Mouse (Mus musculus) layer of hippocampus, adult 2 months (tissue): ENCODE results near the gene Plekho2. TPM values are rescaled to one million over a fixed set of nuclear protein-coding genes. Genes with fewer than 3 reads are reported as not detected.
A peak's percentile ranks its signal among the peaks of the same experiment; 100 is the strongest.

ENCODE experiments used
- DNase-seq, 2 experiments: peaks; one replicate each; pipeline ENCODE4 v3.0.0; 2022; ENCODE audit warnings: low spot score in 2 of 2
- H3K27ac ChIP-seq: fragments of 200-600 bp; 2 replicates; pipeline ENCODE4 v1.8.1; 2022
- H3K4me3 ChIP-seq: fragments of 200-600 bp; 2 replicates; pipeline ENCODE4 v1.8.1; 2022; ENCODE audit warnings: mild to moderate bottlenecking
- CTCF ChIP-seq: fragments of 200-600 bp; conservative IDR thresholded peaks from 2 replicates; pipeline ENCODE4 v1.8.1; 2022; ENCODE audit warnings: antibody characterized with exemption, mild to moderate bottlenecking, moderate library complexity
- total RNA-seq, 2 experiments: library from RNA; stranded (reverse); gene quantifications; 2 replicates each; pipeline ENCODE4 v1.2.3; 2021

Plekho2 gene
- total RNA-seq, 2 experiments from 2014 or later: 12.0 to 14.5 TPM

DNA sequence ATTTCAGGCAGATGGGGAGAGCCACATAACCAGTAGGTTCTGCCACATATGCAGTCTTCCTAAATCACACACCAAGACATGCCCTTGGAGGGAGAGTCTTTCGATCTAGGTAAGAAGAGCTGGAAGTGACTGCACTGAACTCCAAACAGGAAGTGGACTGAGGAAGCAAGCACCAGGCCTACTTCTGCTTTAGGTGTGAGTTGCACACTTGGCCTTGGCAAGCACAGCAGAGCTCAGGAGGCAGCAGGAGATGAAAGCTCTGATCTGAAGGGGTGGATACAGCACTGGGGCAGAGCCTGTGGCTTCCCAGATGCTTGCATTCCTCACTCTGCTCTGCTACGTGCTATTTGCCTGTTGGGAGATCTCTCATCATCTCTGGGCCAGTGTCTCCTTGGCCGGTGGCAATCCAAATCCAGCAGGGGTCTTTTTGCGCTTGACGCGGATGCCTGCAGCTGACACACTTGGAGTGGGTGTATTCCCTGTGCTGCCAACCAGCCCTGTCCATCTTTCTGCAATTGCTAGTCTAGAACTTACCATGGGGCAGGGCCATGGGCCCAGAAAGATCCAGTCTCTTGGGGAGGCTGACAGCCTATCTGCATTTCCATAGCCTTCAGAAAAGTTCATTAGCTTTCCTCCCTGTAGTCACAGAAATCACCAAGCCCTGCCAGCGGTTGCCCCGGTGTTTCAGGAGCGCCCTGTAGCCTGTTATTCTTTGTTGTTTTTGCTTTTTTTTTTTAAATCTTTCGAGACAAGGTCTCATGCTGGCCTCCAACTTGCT, 34.0 kb downstream of the Plekho2 start:
- TF ChIP-seq CTCF: no peak
- Histone ChIP-seq H3K4me3 (no peak overlapping the region), H3K27ac (peak overlapping the region; percentile 62; the same call in 1 of the 2 replicates)
- no peak for DNase-seq

DNA sequence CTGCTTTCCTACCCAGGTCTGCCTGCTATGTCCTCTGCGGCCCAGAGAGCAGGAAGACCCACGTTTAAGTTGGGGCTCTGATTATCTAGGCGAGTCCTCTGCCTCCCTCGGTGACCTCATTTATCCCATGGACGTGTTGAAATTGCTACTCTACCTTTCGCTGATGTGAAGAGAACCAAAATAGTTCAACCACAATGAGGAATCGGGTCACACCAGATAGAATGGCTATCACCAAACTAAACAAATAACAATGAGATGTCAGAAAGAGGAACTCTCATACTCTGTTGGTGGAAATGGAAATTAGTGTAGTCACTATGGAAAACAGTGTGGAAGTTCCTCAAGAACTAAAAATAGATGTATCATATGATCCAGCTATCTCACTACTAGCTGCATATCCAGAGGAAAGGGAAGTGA, 37.7 kb downstream of the Plekho2 start:
- TF ChIP-seq CTCF: no peak
- peak overlapping the region; percentile 62 for H3K27ac ChIP-seq
- no peak overlapping the region for H3K4me3 ChIP-seq
- DNase-seq: no peak

GRCm38 (mm10) chr9:65541126-65542068, 38.4 kb downstream of the Plekho2 start:
- peak overlapping the region; percentile 62 for H3K27ac ChIP-seq
- no peak overlapping the region for H3K4me3 ChIP-seq
- no peak for TF ChIP-seq CTCF
- DNase-seq: no peak

GRCm38 (mm10) chr9:65539697-65540096, 40.1 kb downstream of the Plekho2 start:
- TF ChIP-seq CTCF: no peak
- no peak for DNase-seq
- H3K27ac ChIP-seq: no peak overlapping the region
- H3K4me3 ChIP-seq: no peak overlapping the region

GRCm38 (mm10) chr9:65537901-65538630, 41.8 kb downstream of the Plekho2 start:
- Histone ChIP-seq H3K4me3 (no peak overlapping the region), H3K27ac (no peak overlapping the region)
- TF ChIP-seq CTCF: no peak
- no peak for DNase-seq

DNA sequence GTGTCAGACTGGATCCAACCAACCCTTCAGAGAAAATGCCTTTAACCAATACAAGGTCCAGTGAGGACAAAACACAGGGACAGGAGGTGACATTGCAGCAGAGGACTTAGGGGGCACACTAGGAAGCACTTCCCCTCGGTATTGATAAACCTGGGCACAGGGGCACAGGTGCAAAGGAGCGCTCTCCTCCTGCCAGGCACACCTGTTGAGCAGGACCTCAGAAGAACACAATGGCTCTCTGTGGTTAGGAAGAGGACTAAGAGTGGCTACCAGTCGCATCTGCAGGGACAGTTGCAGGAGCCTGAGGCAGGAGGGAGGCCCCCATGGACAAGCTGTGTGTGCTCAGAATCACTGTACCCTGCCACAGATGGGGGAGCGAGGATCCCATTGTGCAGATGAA, 43.3 kb downstream of the Plekho2 start:
- H3K4me3 ChIP-seq: no peak overlapping the region
- DNase-seq: no peak
- H3K27ac ChIP-seq: no peak overlapping the region

GRCm38 (mm10) chr9:65535789-65536469, 43.9 kb downstream of the Plekho2 start:
- TF ChIP-seq CTCF: no peak
- no peak overlapping the region for H3K4me3 ChIP-seq

More for the DNA sequence above, 43.3 kb downstream of the Plekho2 start:
- TF ChIP-seq CTCF: no peak

GRCm38 (mm10) chr9:65535191-65535722, 44.6 kb downstream of the Plekho2 start:
- Histone ChIP-seq H3K27ac (no peak overlapping the region), H3K4me3 (no peak overlapping the region)
- no peak for TF ChIP-seq CTCF
- no peak for DNase-seq

More at GRCm38 (mm10) chr9:65535789-65536469, 43.9 kb downstream of the Plekho2 start:
- no peak overlapping the region for H3K27ac ChIP-seq
- no peak for DNase-seq

- TF ChIP-seq CTCF: no peak
Observed at GRCm38 (mm10) chr9:65534111-65534510, 45.7 kb downstream of the Plekho2 start.

GRCm38 (mm10) chr9:65532986-65533385, 46.9 kb downstream of the Plekho2 start:
- DNase-seq: no peak
- H3K27ac ChIP-seq: no peak overlapping the region
- no peak for TF ChIP-seq CTCF
- no peak overlapping the region for H3K4me3 ChIP-seq

More at GRCm38 (mm10) chr9:65534111-65534510, 45.7 kb downstream of the Plekho2 start:
- H3K27ac ChIP-seq: no peak overlapping the region
- no peak overlapping the region for H3K4me3 ChIP-seq
- DNase-seq: no peak

GRCm38 (mm10) chr9:65531283-65531682, 48.6 kb downstream of the Plekho2 start:
- no peak overlapping the region for H3K4me3 ChIP-seq
- DNase-seq: no peak
- H3K27ac ChIP-seq: no peak overlapping the region
- TF ChIP-seq CTCF: no peak

DNA sequence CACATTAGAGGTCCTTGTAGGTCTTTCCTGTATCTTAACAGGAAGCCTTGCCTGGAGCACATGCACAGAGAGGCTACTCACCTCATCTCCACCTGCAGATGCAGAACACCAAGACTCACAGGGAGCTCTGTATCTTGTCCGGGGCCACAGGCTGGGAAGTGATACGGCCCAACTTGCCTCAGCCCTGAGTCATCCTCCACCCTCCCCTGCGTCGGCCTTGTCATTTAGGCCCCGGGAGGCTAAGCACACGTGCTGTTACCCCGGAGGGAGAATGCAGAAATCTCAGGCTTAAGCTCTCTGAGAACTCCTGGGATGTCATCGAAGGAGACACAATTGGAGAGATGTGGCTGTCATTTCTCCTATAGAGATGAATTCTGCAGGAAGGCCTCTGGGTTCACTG, 50.2 kb downstream of the Plekho2 start:
- Histone ChIP-seq H3K4me3 (no peak overlapping the region), H3K27ac (no peak overlapping the region)
- no peak for DNase-seq
- TF ChIP-seq CTCF: no peak
